Mouse (Mus musculus) megakaryocyte, embryonic 14.5 days (primary cell): ENCODE measurements around the gene Gbp10.
"Not testable (repeated sequence)": the region's sequence is repeated elsewhere in the genome, so short reads cannot be mapped to it uniquely, and the experiment has no call there.

Experiments
- FLI1 ChIP-seq: IDR thresholded peaks from 2 replicates; pipeline ENCODE4 v1.6.1; 2012; ENCODE audit warnings: low read length, inconsistent platforms, mixed read lengths
- GATA1 ChIP-seq: IDR thresholded peaks from 3 replicates; pipeline ENCODE4 v1.6.1; 2012; ENCODE audit warnings: mixed read lengths, low read length, inconsistent platforms, borderline replicate concordance

DNA sequence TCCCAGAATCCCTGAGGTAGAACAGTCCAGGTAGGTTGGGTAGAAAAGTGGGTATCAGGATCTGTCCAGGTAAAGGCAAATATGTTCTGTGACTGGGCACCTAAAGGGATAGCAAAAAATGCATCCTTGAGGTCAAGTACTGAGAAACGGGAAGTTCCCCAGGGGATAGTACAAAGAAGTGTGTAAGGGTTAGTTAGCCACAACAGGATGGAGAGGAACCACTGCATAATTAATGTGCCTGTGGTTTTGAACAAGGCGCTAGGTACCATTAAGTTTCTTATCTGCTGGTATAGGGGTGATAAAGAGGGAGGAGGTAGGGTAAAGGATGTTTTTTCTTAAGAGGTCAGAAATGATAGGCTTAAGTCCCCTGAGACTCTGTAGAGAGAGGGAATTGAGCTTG is 46.8 kb downstream of the Gbp10 start:
- not testable (repeated sequence) for TF ChIP-seq GATA1, FLI1
